Mouse (Mus musculus) heart, embryonic 11.5 days (tissue): ENCODE measurements around the gene Gdf10. TPM values are rescaled to one million over a fixed set of nuclear protein-coding genes. Genes with fewer than 3 reads are reported as not detected.

Experiments
- ATAC-seq: fragments of 200-750 bp; cut with Nextera tagmentation; replicated peaks from 2 replicates; pipeline ENCODE4 v1.8.0; 2017; ENCODE audit warnings: moderate library complexity; ENCODE audit not compliant: insufficient number of reproducible peaks, low FRiP score, low TSS enrichment
- H3K27ac ChIP-seq: fragments of 300-500 bp; sonication (generic); 2 replicates; pipeline ENCODE4 v1.5.1; 2014; ENCODE audit warnings: mild to moderate bottlenecking, low read depth, low read length
- H3K27me3 ChIP-seq: fragments of 300-500 bp; sonication (generic); 2 replicates; pipeline ENCODE4 v1.6.1; 2014; ENCODE audit warnings: mild to moderate bottlenecking, low read length, mixed read lengths; ENCODE audit not compliant: control insufficient read depth, insufficient read depth
- H3K36me3 ChIP-seq: fragments of 300-500 bp; sonication (generic); 2 replicates; pipeline ENCODE4 v1.6.1; 2014; ENCODE audit warnings: mild to moderate bottlenecking, low read length, moderate library complexity, mixed read lengths; ENCODE audit not compliant: control insufficient read depth, insufficient read depth
- H3K4me1 ChIP-seq: fragments of 300-500 bp; sonication (generic); 2 replicates; pipeline ENCODE4 v1.6.1; 2014; ENCODE audit warnings: low read length; ENCODE audit not compliant: control insufficient read depth, insufficient read depth
- H3K4me2 ChIP-seq: fragments of 300-500 bp; sonication (generic); 2 replicates; pipeline ENCODE4 v1.6.1; 2014; ENCODE audit warnings: mild to moderate bottlenecking, moderate library complexity
- H3K4me3 ChIP-seq: fragments of 300-500 bp; sonication (generic); 2 replicates; pipeline ENCODE4 v1.5.1; 2014; ENCODE audit warnings: low read depth, low read length
- H3K9ac ChIP-seq: fragments of 300-500 bp; sonication (generic); 2 replicates; pipeline ENCODE4 v1.6.1; 2014; ENCODE audit warnings: mild to moderate bottlenecking, low read depth, low read length, moderate library complexity
- H3K9me3 ChIP-seq: fragments of 300-500 bp; sonication (generic); replicated peaks from 2 replicates; pipeline ENCODE4 v1.6.1; 2016; ENCODE audit warnings: low read length; ENCODE audit not compliant: control insufficient read depth
- WGBS: fragments of 180-500 bp; shearing (Covaris S2); extraction: QIAGEN DNeasy Blood & Tissue Kit; methylation state at CpG from one replicate; pipeline ENCODE4 v1.1.7; 2014; ENCODE audit not compliant: insufficient replicate concordance; 5-methylcytosine and 5-hydroxymethylcytosine counted together
- polyA plus RNA-seq: library from polyadenylated mRNA; unstranded; fragments of >200 nt; fragmentation: Nextera tagmentation; extraction: Ambion mirVana; gene quantifications from 2 replicates; pipeline ENCODE4 v1.2.1, GENCODE M21; 2014

Gene Gdf10
- polyA plus RNA-seq, 1 experiment from 2014 or later, result 2.2 TPM

DNA sequence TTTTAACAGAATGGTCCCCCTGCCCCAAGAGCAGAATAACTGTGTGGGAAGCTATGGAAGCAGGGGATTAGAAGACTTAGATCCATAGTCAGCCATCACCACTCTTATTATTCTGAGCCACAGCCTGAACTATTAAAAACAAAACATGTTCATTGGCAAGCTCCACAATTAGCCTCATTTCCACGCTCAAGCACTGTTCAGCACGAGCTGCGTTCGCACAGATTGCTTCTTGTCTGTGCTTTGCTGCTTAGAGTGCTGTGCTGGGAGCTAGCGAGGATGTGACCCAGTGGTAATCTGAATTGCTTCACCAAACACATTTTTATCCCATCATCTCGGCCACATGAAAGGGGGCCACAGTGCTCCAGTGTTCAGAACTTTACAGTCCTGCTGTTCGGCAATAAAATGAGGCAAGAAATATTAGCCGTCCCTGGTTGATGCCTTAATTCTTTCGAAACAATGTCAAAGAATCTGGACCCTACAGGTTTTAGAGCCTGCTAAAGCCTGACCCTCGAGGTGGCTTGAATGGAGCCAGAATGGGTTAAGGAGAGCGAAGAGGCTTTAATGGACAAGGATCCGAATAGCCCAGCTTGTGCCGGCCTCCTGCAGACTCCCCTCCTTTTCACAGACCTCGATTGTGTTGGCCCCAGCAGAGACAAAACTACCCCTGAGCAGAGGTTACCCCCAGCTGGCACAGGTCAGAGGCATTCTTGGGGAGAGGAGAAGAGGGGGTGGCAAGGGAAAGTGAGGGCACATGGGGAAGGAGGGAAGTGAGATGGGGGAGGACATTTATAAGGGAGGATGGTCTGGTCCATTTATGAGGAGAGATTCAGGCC lies 2.4 kb upstream of the Gdf10 start:
- Histone ChIP-seq H3K4me1 (0 out of 2 replicates have a peak, but pooled peaks cover 3% of the 10 kb centered on the region), H3K9ac (no peak overlapping the region), H3K4me3 (no peak overlapping the region)

GRCm38 (mm10) chr14:33922771-33923167 lies 618 bp upstream of the Gdf10 start:
- no peak for ATAC-seq
- no peak overlapping the region for H3K27ac ChIP-seq
- H3K27me3 ChIP-seq, result peaks cover 78% of the 10 kb centered on the region
- no peak overlapping the region for H3K9ac ChIP-seq
- H3K36me3 ChIP-seq, result no peaks in the 10 kb centered on the region
- peak overlapping the region; percentile 60 for H3K4me3 ChIP-seq
- H3K4me1 ChIP-seq, result 0 out of 2 replicates have a peak, but pooled peaks cover 3% of the 10 kb centered on the region
- 19% methylated on average over 8 of the region's 8 CpGs for WGBS
- H3K4me2 ChIP-seq, result peak overlapping the region; percentile 99
- H3K9me3 ChIP-seq, result no peaks in the 10 kb centered on the region

More for the DNA sequence above, 2.4 kb upstream of the Gdf10 start:
- H3K27ac ChIP-seq, result no peak overlapping the region
- WGBS, result 55% methylated on average over 14 of the region's 14 CpGs
- H3K27me3 ChIP-seq, result peaks cover 66% of the 10 kb centered on the region
- H3K9me3 ChIP-seq, result no peaks in the 10 kb centered on the region
- ATAC-seq, result no peak
- H3K4me2 ChIP-seq, result no peak overlapping the region
- no peaks in the 10 kb centered on the region for H3K36me3 ChIP-seq

GRCm38 (mm10) chr14:33931853-33932252 lies 8.5 kb downstream of the Gdf10 start:
- ATAC-seq, result no peak
- H3K4me2 ChIP-seq, result no peak overlapping the region; the same call in 1 of the 2 replicates
- H3K27ac ChIP-seq, result no peak overlapping the region
- 35% methylated on average over 17 of the region's 17 CpGs for WGBS
- no peaks in the 10 kb centered on the region for H3K9me3 ChIP-seq
- H3K36me3 ChIP-seq, result no peaks in the 10 kb centered on the region
- 0 out of 2 replicates have a peak overlapping the region, but pooled peaks have one; percentile 3 for H3K4me3 ChIP-seq
- no peak overlapping the region for H3K9ac ChIP-seq
- peaks cover 3% of the 10 kb centered on the region; the same call in 1 of the 2 replicates for H3K4me1 ChIP-seq
- H3K27me3 ChIP-seq, result peaks cover 48% of the 10 kb centered on the region

- Histone ChIP-seq H3K27me3 (peaks cover 40% of the 10 kb centered on the region), H3K9me3 (no peaks in the 10 kb centered on the region), H3K4me1 (peaks cover 3% of the 10 kb centered on the region; the same call in 1 of the 2 replicates), H3K9ac (no peak overlapping the region), H3K4me2 (no peak overlapping the region), H3K36me3 (no peaks in the 10 kb centered on the region), H3K27ac (no peak overlapping the region), H3K4me3 (no peak overlapping the region)
- ATAC-seq, result no peak
- 52% methylated on average over 10 of the region's 10 CpGs for WGBS
Measured at GRCm38 (mm10) chr14:33932935-33933703, 9.7 kb downstream of the Gdf10 start.

GRCm38 (mm10) chr14:33933778-33934317 lies 10.5 kb downstream of the Gdf10 start:
- Histone ChIP-seq H3K4me2 (no peak overlapping the region), H3K4me1 (peaks cover 3% of the 10 kb centered on the region; the same call in 1 of the 2 replicates), H3K27me3 (peaks cover 35% of the 10 kb centered on the region), H3K36me3 (no peaks in the 10 kb centered on the region), H3K27ac (no peak overlapping the region), H3K4me3 (no peak overlapping the region), H3K9ac (no peak overlapping the region), H3K9me3 (no peaks in the 10 kb centered on the region)
- 37% methylated on average over 5 of the region's 5 CpGs for WGBS
- ATAC-seq, result no peak

DNA sequence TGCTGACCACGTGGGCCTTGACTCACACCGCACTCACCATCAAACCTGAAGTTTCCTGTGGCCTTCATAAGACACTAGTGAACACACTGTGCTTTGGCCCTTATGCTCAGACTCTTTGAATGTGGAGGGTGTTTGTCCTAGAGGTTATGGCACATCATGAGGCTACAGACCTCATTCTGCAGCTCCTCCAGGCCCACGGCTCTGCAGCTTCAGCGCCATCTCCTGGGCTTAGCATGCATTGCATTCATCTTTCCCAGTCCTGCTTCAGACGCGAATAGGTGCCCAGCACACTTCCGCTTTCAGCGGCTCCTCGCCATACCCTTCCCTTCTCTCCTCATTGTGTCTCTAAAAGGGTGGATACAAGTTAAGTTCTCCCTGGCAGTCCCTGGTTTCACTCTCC lies 15.7 kb downstream of the Gdf10 start:
- Histone ChIP-seq H3K4me2 (peak overlapping the region; percentile 55), H3K4me1 (peaks cover 10% of the 10 kb centered on the region), H3K36me3 (no peaks in the 10 kb centered on the region), H3K9ac (peak overlapping the region; percentile 56; the same call in 1 of the 2 replicates), H3K27me3 (peaks cover 2% of the 10 kb centered on the region; the same call in 1 of the 2 replicates), H3K9me3 (no peaks in the 10 kb centered on the region), H3K4me3 (no peak overlapping the region; the same call in 1 of the 2 replicates), H3K27ac (no peak overlapping the region)
- WGBS, result 26% methylated on average over 9 of the region's 9 CpGs
- ATAC-seq, result no peak

GRCm38 (mm10) chr14:33940739-33941138 lies 17.4 kb downstream of the Gdf10 start, which contains the start of gene Gdf2:
Gene Gdf2 (plus strand): TSS chr14:33941039.
- H3K36me3 ChIP-seq, result no peaks in the 10 kb centered on the region
- peaks cover 10% of the 10 kb centered on the region for H3K4me1 ChIP-seq
- no peaks in the 10 kb centered on the region for H3K9me3 ChIP-seq
- WGBS, result 21% methylated on average over 8 of the region's 8 CpGs
- H3K4me2 ChIP-seq, result peak within 1 kb of the TSS; percentile 7; the same call in 1 of the 2 replicates
- no peak within 1 kb of the TSS for H3K4me3 ChIP-seq
- H3K27ac ChIP-seq, result no peak within 1 kb of the TSS
- H3K27me3 ChIP-seq, result peaks cover 2% of the 10 kb centered on the region; the same call in 1 of the 2 replicates
- no peak for ATAC-seq
- no peak within 1 kb of the TSS for H3K9ac ChIP-seq

GRCm38 (mm10) chr14:33942222-33942621 lies 18.8 kb downstream of the Gdf10 start:
- H3K4me3 ChIP-seq, result no peak overlapping the region

More at GRCm38 (mm10) chr14:33942222-33942621, 18.8 kb downstream of the Gdf10 start:
- H3K9me3 ChIP-seq, result no peaks in the 10 kb centered on the region
- ATAC-seq, result no peak
- no peak overlapping the region for H3K27ac ChIP-seq
- H3K4me2 ChIP-seq, result no peak overlapping the region
- H3K27me3 ChIP-seq, result peaks cover 2% of the 10 kb centered on the region; the same call in 1 of the 2 replicates
- H3K36me3 ChIP-seq, result no peaks in the 10 kb centered on the region
- 60% methylated on average over 5 of the region's 5 CpGs for WGBS
- H3K4me1 ChIP-seq, result peaks cover 10% of the 10 kb centered on the region
- H3K9ac ChIP-seq, result no peak overlapping the region
